Mouse (Mus musculus) embryonic facial prominence, embryonic 13.5 days (tissue): ENCODE results near the gene Uqcc1. TPM values are rescaled to one million over a fixed set of nuclear protein-coding genes. Genes with fewer than 3 reads are reported as not detected.

Experiments
- ATAC-seq: fragments of 200-750 bp; cut with Nextera tagmentation; 2 replicates; pipeline ENCODE4 v1.8.0; 2017; ENCODE audit warnings: low read depth; ENCODE audit not compliant: insufficient number of reproducible peaks, insufficient read depth, low FRiP score, low TSS enrichment
- H3K27ac ChIP-seq: fragments of 300-500 bp; sonication (generic); 2 replicates; pipeline ENCODE4 v1.5.1; 2015; ENCODE audit warnings: moderate library complexity, mild to moderate bottlenecking, inconsistent platforms
- H3K27me3 ChIP-seq: fragments of 300-500 bp; sonication (generic); 2 replicates; pipeline ENCODE4 v1.6.1; 2015; ENCODE audit warnings: mild to moderate bottlenecking, inconsistent platforms
- H3K36me3 ChIP-seq: fragments of 300-500 bp; sonication (generic); 2 replicates; pipeline ENCODE4 v1.6.1; 2015; ENCODE audit warnings: mild to moderate bottlenecking, inconsistent platforms
- H3K4me1 ChIP-seq: fragments of 300-500 bp; sonication (generic); 2 replicates; pipeline ENCODE4 v1.6.1; 2015; ENCODE audit warnings: inconsistent platforms
- H3K4me2 ChIP-seq: fragments of 300-500 bp; sonication (generic); 2 replicates; pipeline ENCODE4 v1.6.1; 2015; ENCODE audit warnings: moderate library complexity, mild to moderate bottlenecking, inconsistent platforms
- H3K4me3 ChIP-seq: fragments of 300-500 bp; sonication (generic); 2 replicates; pipeline ENCODE4 v1.5.1; 2015; ENCODE audit warnings: mild to moderate bottlenecking, inconsistent platforms
- H3K9ac ChIP-seq: fragments of 300-500 bp; sonication (generic); 2 replicates; pipeline ENCODE4 v1.6.1; 2015; ENCODE audit warnings: mild to moderate bottlenecking, inconsistent platforms
- H3K9me3 ChIP-seq: fragments of 300-500 bp; sonication (generic); 2 replicates; pipeline ENCODE4 v1.6.1; 2016; ENCODE audit warnings: inconsistent platforms
- WGBS: fragments of 180-500 bp; shearing (Covaris S2); methylation state at CpG from one replicate; pipeline ENCODE4 v1.1.7; 2015; ENCODE audit warnings: mixed read lengths; 5-methylcytosine and 5-hydroxymethylcytosine counted together
- polyA plus RNA-seq: library from polyadenylated mRNA; unstranded; fragments of >200 nt; fragmentation: Nextera tagmentation; extraction: Ambion mirVana; gene quantifications from 2 replicates; pipeline ENCODE4 v1.2.1, GENCODE M21; 2015

Uqcc1 gene
- polyA plus RNA-seq, 1 experiment from 2014 or later: 58.6 TPM

DNA sequence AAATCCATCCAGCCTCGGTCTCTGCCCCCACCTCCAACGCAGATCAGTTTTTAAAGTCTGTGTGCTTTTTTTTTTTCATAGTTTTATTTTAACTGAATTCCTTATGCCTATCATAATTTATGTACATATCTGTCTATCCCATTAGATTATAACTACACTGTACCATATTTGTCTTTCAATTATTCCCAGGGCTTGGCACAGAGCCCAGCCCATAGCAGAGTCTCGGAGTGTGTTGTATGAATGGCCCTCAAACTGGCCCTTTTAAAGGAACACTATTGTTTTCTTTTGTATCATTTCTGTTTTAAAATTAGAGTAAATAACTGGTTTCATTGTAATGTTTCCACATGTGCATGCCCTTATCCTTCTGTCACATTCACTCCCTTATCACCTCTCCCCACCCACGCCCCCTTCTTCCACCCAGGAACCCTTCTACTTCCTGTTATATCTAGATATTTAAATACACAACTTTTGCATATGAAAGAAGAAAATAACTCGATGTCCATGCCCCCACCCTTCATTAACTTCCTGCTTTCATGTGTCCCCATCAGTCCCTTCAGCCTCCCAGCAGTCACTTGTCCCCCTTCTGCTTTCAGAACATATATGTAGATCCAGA lies 17.4 kb upstream of the Uqcc1 start:
- ATAC-seq: no peak
- no peaks in the 10 kb centered on the region for H3K36me3 ChIP-seq

DNA sequence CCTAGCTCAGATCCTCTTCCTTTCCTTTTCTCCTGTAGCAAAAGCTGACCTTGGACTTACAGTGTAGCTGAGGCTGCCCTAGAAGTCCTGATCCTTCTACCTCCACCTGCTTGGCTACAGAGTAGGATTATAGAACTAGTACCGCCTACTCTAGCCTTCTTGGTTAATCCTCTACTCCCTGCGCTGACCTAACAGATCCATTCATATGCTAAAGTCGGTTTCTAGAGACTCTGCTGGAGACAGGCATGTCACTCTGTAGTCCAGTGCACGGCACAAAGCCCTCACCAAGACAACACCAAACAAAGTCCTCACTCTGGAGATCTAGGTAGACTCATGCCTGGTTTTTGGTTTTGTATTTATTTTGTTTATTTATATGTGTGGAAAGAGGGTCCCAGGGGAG lies 16.4 kb upstream of the Uqcc1 start:
- no peaks in the 10 kb centered on the region for H3K9me3 ChIP-seq
- H3K27me3 ChIP-seq: peaks cover 7% of the 10 kb centered on the region; the same call in 1 of the 2 replicates
- no peak overlapping the region for H3K9ac ChIP-seq
- 20% methylated on average over 4 of the region's 4 CpGs for WGBS
- H3K27ac ChIP-seq: no peak overlapping the region
- no peak overlapping the region for H3K4me3 ChIP-seq
- H3K4me1 ChIP-seq: peaks cover 62% of the 10 kb centered on the region
- H3K36me3 ChIP-seq: no peaks in the 10 kb centered on the region
- H3K4me2 ChIP-seq: no peak overlapping the region
- no peak for ATAC-seq

More for the DNA sequence above, 17.4 kb upstream of the Uqcc1 start:
- no peaks in the 10 kb centered on the region for H3K9me3 ChIP-seq
- H3K9ac ChIP-seq: no peak overlapping the region
- H3K4me3 ChIP-seq: no peak overlapping the region
- peaks cover 60% of the 10 kb centered on the region for H3K4me1 ChIP-seq
- H3K27ac ChIP-seq: no peak overlapping the region
- peaks cover 7% of the 10 kb centered on the region; the same call in 1 of the 2 replicates for H3K27me3 ChIP-seq
- WGBS: 57% methylated on average over 5 of the region's 5 CpGs
- H3K4me2 ChIP-seq: no peak overlapping the region

DNA sequence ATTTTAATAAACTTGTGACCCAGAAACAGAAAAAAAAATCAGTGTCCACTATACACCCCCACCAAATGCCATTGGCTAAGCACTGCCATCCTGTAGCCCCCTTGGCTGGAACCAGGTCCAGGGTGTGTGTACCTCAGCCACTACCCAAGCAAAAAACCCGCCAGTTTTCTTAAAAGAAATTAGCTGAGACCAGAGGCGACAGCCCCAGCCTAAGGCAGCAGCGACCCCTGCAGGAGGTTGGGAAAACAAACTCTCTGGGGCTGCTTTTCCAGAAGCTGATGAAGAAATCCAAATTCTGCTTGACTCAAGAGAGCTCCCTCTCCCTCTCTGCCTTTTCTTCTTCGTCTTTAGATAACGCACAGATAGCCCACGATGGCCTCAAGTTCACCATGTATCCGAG lies 16.0 kb upstream of the Uqcc1 start:
- no peaks in the 10 kb centered on the region for H3K36me3 ChIP-seq
- H3K27ac ChIP-seq: no peak overlapping the region; the same call in 1 of the 2 replicates
- H3K9ac ChIP-seq: no peak overlapping the region
- H3K4me3 ChIP-seq: no peak overlapping the region
- WGBS: 3% methylated on average over 7 of the region's 7 CpGs
- H3K27me3 ChIP-seq: peaks cover 7% of the 10 kb centered on the region; the same call in 1 of the 2 replicates
- ATAC-seq: no peak
- no peaks in the 10 kb centered on the region for H3K9me3 ChIP-seq
- H3K4me2 ChIP-seq: no peak overlapping the region
- peaks cover 62% of the 10 kb centered on the region for H3K4me1 ChIP-seq

DNA sequence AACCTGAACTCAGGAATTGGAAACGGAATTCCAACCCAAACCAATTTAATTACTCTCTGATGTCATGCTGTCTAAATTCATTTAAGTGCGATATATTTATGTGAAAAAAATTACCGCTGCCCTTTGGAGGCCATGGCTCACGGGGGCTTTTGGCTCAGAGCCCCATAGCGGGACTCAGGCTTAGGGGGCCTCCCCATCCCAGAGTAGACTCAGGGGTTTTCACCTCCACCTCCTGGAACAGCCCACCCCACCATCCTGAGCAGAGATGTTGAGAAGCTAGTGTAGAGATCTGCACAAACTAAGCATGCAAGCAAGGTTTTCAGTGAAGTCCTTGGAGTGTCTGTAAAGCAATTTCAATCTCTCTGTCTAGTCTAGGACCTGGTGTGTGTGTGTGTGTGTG lies 15.5 kb upstream of the Uqcc1 start:
- Histone ChIP-seq H3K9me3 (no peaks in the 10 kb centered on the region), H3K4me1 (peaks cover 62% of the 10 kb centered on the region), H3K27ac (peak overlapping the region; percentile 8; the same call in 1 of the 2 replicates), H3K27me3 (peaks cover 7% of the 10 kb centered on the region; the same call in 1 of the 2 replicates), H3K4me3 (no peak overlapping the region), H3K4me2 (peak overlapping the region; percentile 50), H3K9ac (no peak overlapping the region), H3K36me3 (no peaks in the 10 kb centered on the region)
- WGBS: 32% methylated on average over 5 of the region's 5 CpGs
- ATAC-seq: no peak

DNA sequence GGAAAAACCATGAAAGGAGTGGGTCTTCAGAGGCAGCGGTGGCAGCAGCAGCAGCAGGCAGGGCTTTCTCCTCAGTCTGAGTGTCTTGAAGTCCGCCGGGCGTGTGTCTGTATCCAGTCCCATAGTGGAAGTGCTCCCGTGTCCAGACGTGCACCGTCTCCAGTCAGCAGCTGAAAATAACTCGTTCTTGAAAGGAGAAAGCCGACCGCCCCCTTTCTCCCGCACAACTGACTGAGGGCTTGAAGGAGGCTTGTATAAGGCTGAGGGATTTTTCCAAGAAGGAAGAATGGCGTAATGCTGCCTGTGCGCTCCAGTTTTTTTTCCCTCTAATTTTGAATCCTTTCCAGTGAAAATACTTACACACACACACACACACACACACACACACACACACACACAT lies 15.0 kb upstream of the Uqcc1 start, which contains the start of gene Gdf5:
TSS of gene Gdf5 (minus strand) at position 244 of the 400 bp plus-strand sequence.
- Histone ChIP-seq H3K36me3 (no peaks in the 10 kb centered on the region), H3K4me2 (peak within 1 kb of the TSS; percentile 50), H3K4me3 (peak within 1 kb of the TSS; percentile 21), H3K9me3 (no peaks in the 10 kb centered on the region), H3K27me3 (peaks cover 7% of the 10 kb centered on the region; the same call in 1 of the 2 replicates), H3K4me1 (peaks cover 62% of the 10 kb centered on the region), H3K9ac (peak within 1 kb of the TSS; percentile 59), H3K27ac (peak within 1 kb of the TSS; percentile 77)
- 20% methylated on average over 13 of the region's 13 CpGs for WGBS
- no peak for ATAC-seq

DNA sequence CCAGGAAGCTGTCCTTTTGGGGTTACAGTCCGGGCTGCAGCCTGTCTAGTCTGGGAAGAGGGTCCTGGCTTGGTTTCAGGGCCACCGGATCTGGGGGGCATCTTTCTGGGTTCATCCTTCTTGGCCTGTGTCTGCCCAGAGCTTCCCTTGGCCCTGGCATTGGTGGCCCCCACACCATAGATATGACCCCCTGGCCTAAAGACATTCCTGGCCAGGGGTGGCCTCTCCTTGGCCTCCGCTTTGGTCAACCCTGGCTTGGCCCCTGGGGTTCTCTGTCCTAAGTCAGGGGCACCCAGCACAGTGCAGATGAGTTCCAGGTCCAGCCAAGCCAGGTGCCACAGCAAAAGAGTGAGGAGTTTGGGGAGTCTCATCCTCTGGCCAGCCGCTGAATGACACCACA lies 14.6 kb upstream of the Uqcc1 start:
- Histone ChIP-seq H3K27ac (peak overlapping the region; percentile 77), H3K36me3 (no peaks in the 10 kb centered on the region), H3K9me3 (no peaks in the 10 kb centered on the region), H3K4me1 (peaks cover 57% of the 10 kb centered on the region), H3K9ac (peak overlapping the region; percentile 59), H3K27me3 (peaks cover 7% of the 10 kb centered on the region; the same call in 1 of the 2 replicates), H3K4me3 (peak overlapping the region; percentile 21; the same call in 1 of the 2 replicates), H3K4me2 (peak overlapping the region; percentile 50)
- 75% methylated on average over 4 of the region's 4 CpGs for WGBS
- ATAC-seq: no peak

DNA sequence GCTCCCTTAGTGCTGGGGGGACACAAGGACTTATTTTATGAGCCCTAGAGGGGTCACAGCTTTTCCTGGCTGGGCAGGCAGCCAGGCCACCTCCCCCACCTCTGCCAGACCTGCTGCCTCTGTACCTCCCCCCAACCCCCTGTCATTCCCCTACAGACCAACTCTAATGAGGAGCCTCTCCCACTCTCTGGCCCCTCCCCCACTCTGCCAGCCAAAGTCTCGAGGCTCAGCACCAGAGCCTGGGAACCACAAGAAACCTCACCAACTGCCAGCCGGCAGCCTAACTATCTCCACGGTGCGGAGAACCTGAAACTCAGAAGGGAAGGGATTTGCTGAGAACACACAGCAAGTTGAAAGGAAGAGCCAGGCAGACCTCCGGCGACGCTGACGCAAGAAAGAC lies 13.4 kb upstream of the Uqcc1 start:
- H3K9ac ChIP-seq: peak overlapping the region; percentile 58
- peak overlapping the region; percentile 21 for H3K4me3 ChIP-seq
- peaks cover 7% of the 10 kb centered on the region; the same call in 1 of the 2 replicates for H3K27me3 ChIP-seq
- peak overlapping the region; percentile 44; the same call in 1 of the 2 replicates for H3K27ac ChIP-seq
- peak overlapping the region; percentile 50 for H3K4me2 ChIP-seq
- peaks cover 49% of the 10 kb centered on the region for H3K4me1 ChIP-seq
- no peaks in the 10 kb centered on the region for H3K36me3 ChIP-seq
- WGBS: 4% methylated on average over 8 of the region's 8 CpGs
- no peaks in the 10 kb centered on the region for H3K9me3 ChIP-seq
- no peak for ATAC-seq

DNA sequence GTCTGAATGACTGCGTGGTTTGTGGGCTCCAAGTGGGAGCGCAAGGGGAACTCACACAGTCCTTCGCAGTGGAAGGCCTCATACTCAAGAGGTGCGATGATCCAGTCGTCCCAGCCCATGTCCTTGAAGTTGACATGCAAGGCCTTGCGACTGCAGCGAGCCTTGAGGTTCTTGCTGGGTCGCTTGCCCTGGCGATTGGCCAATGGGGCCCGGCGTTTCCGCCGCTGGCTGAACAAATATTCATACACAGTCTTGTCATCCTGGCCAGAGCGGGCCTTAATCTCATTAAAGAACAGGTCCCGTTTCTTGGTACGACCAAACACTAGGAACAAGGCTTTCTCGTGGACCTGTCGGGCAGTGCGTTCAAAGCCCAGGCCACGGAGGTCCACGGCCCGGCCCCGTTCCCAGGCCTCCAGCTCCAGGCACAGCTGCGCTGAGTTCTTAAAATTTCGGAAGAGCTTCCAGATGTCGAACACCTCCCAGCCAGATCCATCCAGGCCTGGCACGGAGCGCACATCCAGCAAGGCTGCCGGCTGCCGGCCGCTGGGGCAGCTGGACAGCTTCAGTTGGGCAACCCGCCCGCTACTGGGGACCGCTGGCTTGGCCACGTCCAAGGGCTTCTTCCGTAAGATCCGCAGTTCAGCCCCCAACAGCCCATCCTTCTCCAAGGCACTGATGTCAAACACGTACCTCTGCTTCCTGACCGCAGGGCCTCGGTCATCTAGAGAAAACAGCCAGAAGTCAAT lies 11.8 kb upstream of the Uqcc1 start:
- 83% methylated on average over 40 of the region's 40 CpGs for WGBS
- Histone ChIP-seq H3K4me3 (no peak overlapping the region), H3K27me3 (peaks cover 5% of the 10 kb centered on the region; the same call in 1 of the 2 replicates), H3K36me3 (no peaks in the 10 kb centered on the region), H3K4me2 (no peak overlapping the region), H3K9ac (no peak overlapping the region), H3K9me3 (no peaks in the 10 kb centered on the region), H3K4me1 (peaks cover 40% of the 10 kb centered on the region), H3K27ac (no peak overlapping the region)
- no peak for ATAC-seq

DNA sequence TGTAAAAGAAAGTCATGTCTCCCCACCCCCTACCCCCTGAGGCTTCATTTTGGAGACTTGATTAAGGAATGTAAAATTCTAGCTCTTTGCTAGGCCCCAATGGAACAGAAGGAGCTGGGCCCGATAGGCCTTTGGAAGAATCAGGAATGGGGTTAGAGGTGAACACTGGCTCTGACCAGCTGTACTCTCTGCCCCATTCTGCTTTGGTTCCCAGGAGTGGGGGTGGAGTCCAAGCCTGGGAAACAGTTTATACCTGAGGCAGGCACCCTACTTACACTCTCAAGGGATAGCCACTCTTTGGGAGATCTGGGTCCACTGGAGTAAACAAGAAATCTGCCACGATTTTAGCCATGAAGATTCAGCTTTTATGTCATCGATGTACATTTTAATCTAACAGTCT lies 10.6 kb upstream of the Uqcc1 start, which contains the start of gene Gm15557:
TSS of gene Gm15557 (plus strand) at position 48 of the 400 bp plus-strand sequence.
- Histone ChIP-seq H3K36me3 (no peaks in the 10 kb centered on the region), H3K27me3 (peaks cover 5% of the 10 kb centered on the region; the same call in 1 of the 2 replicates), H3K4me1 (peaks cover 28% of the 10 kb centered on the region), H3K4me3 (no peak within 1 kb of the TSS), H3K9ac (no peak within 1 kb of the TSS), H3K9me3 (no peaks in the 10 kb centered on the region), H3K27ac (no peak within 1 kb of the TSS), H3K4me2 (no peak within 1 kb of the TSS)
- ATAC-seq: no peak
- 84% methylated on average over 3 of the region's 3 CpGs for WGBS

DNA sequence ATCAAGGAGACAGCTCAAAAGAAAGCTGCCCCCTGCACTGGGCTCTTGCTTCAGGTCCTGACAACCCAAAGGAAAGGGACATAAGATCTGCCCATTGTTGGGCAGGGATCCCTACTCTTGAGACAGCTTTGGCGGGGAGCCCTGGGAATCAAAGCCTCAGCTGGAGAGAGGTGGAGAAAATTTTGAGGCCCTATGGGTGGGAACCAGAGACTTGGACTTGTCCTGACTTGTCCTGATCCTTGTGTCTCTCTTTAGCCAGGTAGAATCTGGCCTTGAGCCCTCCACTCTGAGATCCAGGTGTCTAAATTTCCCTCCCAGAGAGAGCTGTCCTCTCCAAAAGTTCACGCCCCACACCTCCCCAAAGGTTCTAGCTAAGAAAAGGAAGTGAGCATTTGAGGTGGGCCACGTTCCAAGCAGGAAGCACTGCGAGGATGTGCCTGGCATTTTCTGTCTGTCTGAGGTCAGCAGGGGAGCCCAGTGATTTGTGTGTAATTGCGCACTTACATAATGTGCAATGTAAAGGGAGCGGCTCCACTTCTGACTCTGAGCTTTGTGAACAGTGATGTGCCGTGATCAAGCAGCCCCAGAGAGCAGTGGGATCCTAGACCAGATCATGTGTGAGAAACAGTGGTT lies 9.9 kb upstream of the Uqcc1 start:
- Histone ChIP-seq H3K36me3 (no peaks in the 10 kb centered on the region), H3K9ac (no peak overlapping the region), H3K27me3 (peaks cover 5% of the 10 kb centered on the region; the same call in 1 of the 2 replicates), H3K4me3 (no peak overlapping the region), H3K4me2 (no peak overlapping the region), H3K27ac (no peak overlapping the region), H3K9me3 (no peaks in the 10 kb centered on the region), H3K4me1 (peaks cover 22% of the 10 kb centered on the region)
- no peak for ATAC-seq
- WGBS: 73% methylated on average over 7 of the region's 7 CpGs

DNA sequence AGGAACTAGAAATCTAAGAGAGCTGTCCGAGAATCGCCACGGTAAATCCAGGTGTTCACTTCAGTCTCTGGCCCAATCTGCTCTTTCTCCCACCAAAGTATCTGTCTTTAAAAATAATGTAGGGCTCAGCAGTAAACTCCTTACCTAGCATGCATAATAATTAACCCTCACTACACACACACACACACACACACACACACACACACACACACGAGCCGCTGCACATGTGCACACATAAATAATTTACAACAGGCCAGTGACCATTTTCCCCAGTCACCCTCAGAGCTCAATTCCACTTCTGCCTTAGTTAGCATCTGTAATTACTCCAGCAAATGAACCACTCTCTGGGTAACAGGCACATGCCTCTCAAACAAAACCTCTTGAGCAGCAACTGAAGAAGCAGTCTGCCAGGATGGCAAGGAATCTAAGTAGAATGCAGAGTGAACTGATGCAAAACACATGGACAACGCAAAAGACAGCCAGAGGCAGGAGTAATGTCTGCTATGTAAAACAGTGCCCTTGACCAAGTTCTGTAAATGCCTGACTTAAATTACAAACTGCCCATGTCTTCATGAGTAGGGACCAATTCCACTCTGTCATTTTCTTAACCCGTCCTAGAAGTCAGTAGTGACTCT lies 1.3 kb downstream of the Uqcc1 start:
- peaks cover 18% of the 10 kb centered on the region for H3K4me1 ChIP-seq
- 61% methylated on average over 7 of the region's 7 CpGs for WGBS
- H3K9ac ChIP-seq: peak overlapping the region; percentile 77
- no peaks in the 10 kb centered on the region for H3K27me3 ChIP-seq
- H3K36me3 ChIP-seq: peaks cover 8% of the 10 kb centered on the region
- peak overlapping the region; percentile 80 for H3K4me2 ChIP-seq
- no peaks in the 10 kb centered on the region for H3K9me3 ChIP-seq
- H3K4me3 ChIP-seq: peak overlapping the region; percentile 70
- ATAC-seq: no peak
- H3K27ac ChIP-seq: peak overlapping the region; percentile 93; the same call in 1 of the 2 replicates
